Mouse (Mus musculus) heart, embryonic 11.5 days (tissue): ENCODE data around the gene Gm17949. TPM values are rescaled to one million over a fixed set of nuclear protein-coding genes. Genes with fewer than 3 reads are reported as not detected.

Source experiments
- ATAC-seq: fragments of 200-750 bp; cut with Nextera tagmentation; replicated peaks from 2 replicates; pipeline ENCODE4 v1.8.0; 2017; ENCODE audit warnings: moderate library complexity; ENCODE audit not compliant: insufficient number of reproducible peaks, low FRiP score, low TSS enrichment
- H3K27ac ChIP-seq: fragments of 300-500 bp; sonication (generic); 2 replicates; pipeline ENCODE4 v1.5.1; 2014; ENCODE audit warnings: mild to moderate bottlenecking, low read depth, low read length
- H3K27me3 ChIP-seq: fragments of 300-500 bp; sonication (generic); 2 replicates; pipeline ENCODE4 v1.6.1; 2014; ENCODE audit warnings: mild to moderate bottlenecking, low read length, mixed read lengths; ENCODE audit not compliant: control insufficient read depth, insufficient read depth
- H3K36me3 ChIP-seq: fragments of 300-500 bp; sonication (generic); 2 replicates; pipeline ENCODE4 v1.6.1; 2014; ENCODE audit warnings: mild to moderate bottlenecking, low read length, moderate library complexity, mixed read lengths; ENCODE audit not compliant: control insufficient read depth, insufficient read depth
- H3K4me1 ChIP-seq: fragments of 300-500 bp; sonication (generic); 2 replicates; pipeline ENCODE4 v1.6.1; 2014; ENCODE audit warnings: low read length; ENCODE audit not compliant: control insufficient read depth, insufficient read depth
- H3K4me2 ChIP-seq: fragments of 300-500 bp; sonication (generic); 2 replicates; pipeline ENCODE4 v1.6.1; 2014; ENCODE audit warnings: mild to moderate bottlenecking, moderate library complexity
- H3K4me3 ChIP-seq: fragments of 300-500 bp; sonication (generic); 2 replicates; pipeline ENCODE4 v1.5.1; 2014; ENCODE audit warnings: low read depth, low read length
- H3K9ac ChIP-seq: fragments of 300-500 bp; sonication (generic); 2 replicates; pipeline ENCODE4 v1.6.1; 2014; ENCODE audit warnings: mild to moderate bottlenecking, low read depth, low read length, moderate library complexity
- H3K9me3 ChIP-seq: fragments of 300-500 bp; sonication (generic); replicated peaks from 2 replicates; pipeline ENCODE4 v1.6.1; 2016; ENCODE audit warnings: low read length; ENCODE audit not compliant: control insufficient read depth
- WGBS: fragments of 180-500 bp; shearing (Covaris S2); extraction: QIAGEN DNeasy Blood & Tissue Kit; methylation state at CpG from one replicate; pipeline ENCODE4 v1.1.7; 2014; ENCODE audit not compliant: insufficient replicate concordance; 5-methylcytosine and 5-hydroxymethylcytosine counted together
- polyA plus RNA-seq: library from polyadenylated mRNA; unstranded; fragments of >200 nt; fragmentation: Nextera tagmentation; extraction: Ambion mirVana; gene quantifications from 2 replicates; pipeline ENCODE4 v1.2.1, GENCODE M21; 2014

Gene Gm17949
- polyA plus RNA-seq, 1 experiment from 2014 or later: 0.17 TPM

GRCm38 (mm10) chr17:56988441-56988840, 22.8 kb upstream of the Gm17949 start:
- 85% methylated on average over 7 of the region's 7 CpGs for WGBS
- no peak overlapping the region for H3K4me2 ChIP-seq

DNA sequence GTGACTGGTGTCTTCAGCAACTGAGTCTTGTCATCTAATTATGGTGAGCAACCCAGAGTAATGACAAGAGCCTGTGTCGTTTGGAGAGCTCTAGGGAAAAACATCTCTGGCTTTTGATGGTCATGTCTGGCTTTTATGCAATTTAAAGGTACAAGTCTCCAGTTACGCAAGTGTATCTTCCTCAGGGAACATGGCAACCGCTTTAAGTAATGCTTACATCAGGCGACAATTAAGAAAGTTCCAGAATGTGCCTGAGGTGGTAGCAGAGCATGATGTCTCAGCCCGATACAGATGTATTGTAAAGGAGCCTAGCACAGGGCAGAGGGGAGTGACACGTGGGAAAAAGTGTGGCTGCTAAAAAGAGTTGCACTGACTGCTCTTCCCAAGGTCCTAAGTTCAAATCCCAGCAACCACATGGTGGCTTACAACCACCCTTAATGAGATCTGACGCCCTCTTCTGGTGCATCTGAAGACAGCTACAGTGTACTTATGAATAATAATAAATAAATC, 22.3 kb upstream of the Gm17949 start:
- no peak for ATAC-seq
- Histone ChIP-seq H3K27ac (no peak overlapping the region), H3K4me3 (peak overlapping the region; percentile 85; the same call in 1 of the 2 replicates)

More at GRCm38 (mm10) chr17:56988441-56988840, 22.8 kb upstream of the Gm17949 start:
- Histone ChIP-seq H3K4me3 (no peak overlapping the region), H3K4me1 (peaks cover 4% of the 10 kb centered on the region), H3K27me3 (no peaks in the 10 kb centered on the region), H3K9me3 (no peaks in the 10 kb centered on the region), H3K36me3 (peaks cover 10% of the 10 kb centered on the region), H3K9ac (no peak overlapping the region), H3K27ac (no peak overlapping the region)
- ATAC-seq: no peak

DNA sequence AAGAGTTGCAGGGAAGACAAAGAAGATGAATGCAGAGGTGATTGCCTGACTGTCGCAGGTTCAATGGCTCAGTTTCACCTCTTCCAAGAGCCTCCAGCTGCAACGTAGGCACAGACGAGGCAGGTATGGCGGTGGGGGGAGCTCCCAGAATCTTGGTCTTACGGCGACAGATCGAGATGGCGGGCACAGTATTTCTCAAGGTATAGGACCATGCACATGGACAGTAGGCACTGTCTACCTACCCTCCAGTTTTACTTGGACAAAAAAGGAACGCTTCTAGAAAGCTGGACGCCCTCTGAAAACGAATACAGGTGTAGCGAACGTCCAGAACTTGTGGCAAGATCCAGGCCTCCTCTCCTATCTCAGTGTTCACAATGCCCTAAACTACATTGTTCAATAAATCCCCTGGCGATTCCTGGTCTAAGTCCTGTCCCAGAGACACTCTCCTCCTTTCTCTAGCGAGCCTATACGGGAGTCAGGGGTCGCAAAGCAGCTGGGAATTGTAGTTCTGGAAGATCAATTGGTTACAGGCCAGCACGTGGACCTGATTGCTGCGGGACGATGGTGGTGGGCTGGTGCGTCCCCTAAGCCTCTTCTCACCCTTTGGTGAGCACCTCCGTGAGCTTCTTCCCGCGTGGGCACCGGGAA, 21.7 kb upstream of the Gm17949 start:
- peaks cover 18% of the 10 kb centered on the region for H3K36me3 ChIP-seq
- 5% methylated on average over 25 of the region's 25 CpGs for WGBS
- H3K27ac ChIP-seq: peak overlapping the region; percentile 46; the same call in 1 of the 2 replicates
- peak overlapping the region; percentile 91 for H3K4me2 ChIP-seq
- H3K4me1 ChIP-seq: peaks cover 4% of the 10 kb centered on the region
- H3K27me3 ChIP-seq: no peaks in the 10 kb centered on the region
- H3K4me3 ChIP-seq: peak overlapping the region; percentile 85
- ATAC-seq: peak; percentile 85
- H3K9ac ChIP-seq: peak overlapping the region; percentile 94
- no peaks in the 10 kb centered on the region for H3K9me3 ChIP-seq

More for the DNA sequence above, 22.3 kb upstream of the Gm17949 start:
- peak overlapping the region; percentile 94; the same call in 1 of the 2 replicates for H3K9ac ChIP-seq
- peaks cover 15% of the 10 kb centered on the region for H3K36me3 ChIP-seq
- H3K27me3 ChIP-seq: no peaks in the 10 kb centered on the region
- H3K4me2 ChIP-seq: peak overlapping the region; percentile 91
- 68% methylated on average over 7 of the region's 7 CpGs for WGBS
- H3K9me3 ChIP-seq: no peaks in the 10 kb centered on the region
- H3K4me1 ChIP-seq: peaks cover 4% of the 10 kb centered on the region

- peak; percentile 89 for ATAC-seq
- Histone ChIP-seq H3K9ac (peak within 1 kb of the TSS; percentile 94), H3K27ac (peak within 1 kb of the TSS; percentile 46; the same call in 1 of the 2 replicates), H3K4me1 (peaks cover 4% of the 10 kb centered on the region), H3K4me2 (peak within 1 kb of the TSS; percentile 91), H3K9me3 (no peaks in the 10 kb centered on the region), H3K27me3 (no peaks in the 10 kb centered on the region), H3K36me3 (peaks cover 18% of the 10 kb centered on the region), H3K4me3 (peak within 1 kb of the TSS; percentile 85)
- WGBS: under 1% methylated on average over 52 of the region's 52 CpGs
Measured at GRCm38 (mm10) chr17:56990115-56990746, 21.0 kb upstream of the Gm17949 start, which contains the start of gene Clpp. TSS of gene Clpp (plus strand) at chr17:56990305.

DNA sequence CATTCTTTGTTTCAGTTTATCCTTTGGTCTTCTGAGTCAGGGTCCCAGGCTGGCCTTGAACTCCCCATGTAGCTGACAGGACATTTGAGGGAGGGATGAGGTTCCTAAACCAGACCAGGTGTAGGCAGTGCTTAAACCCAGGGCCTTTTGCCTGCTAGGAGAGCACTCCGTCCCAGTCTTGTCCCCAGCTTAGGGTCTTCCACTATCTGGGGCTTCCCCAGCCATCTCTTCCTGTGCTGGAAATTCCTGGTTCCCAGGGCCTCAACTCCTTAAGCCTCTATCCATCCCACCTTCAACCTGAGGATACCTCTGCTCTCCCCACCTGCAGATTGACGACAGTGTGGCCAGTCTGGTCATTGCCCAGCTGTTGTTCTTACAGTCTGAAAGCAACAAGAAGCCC, 20.3 kb upstream of the Gm17949 start:
- Histone ChIP-seq H3K9ac (peak overlapping the region; percentile 94), H3K27ac (no peak overlapping the region), H3K9me3 (no peaks in the 10 kb centered on the region), H3K4me3 (peak overlapping the region; percentile 85), H3K36me3 (peaks cover 20% of the 10 kb centered on the region), H3K27me3 (no peaks in the 10 kb centered on the region), H3K4me1 (peaks cover 4% of the 10 kb centered on the region), H3K4me2 (peak overlapping the region; percentile 91)
- ATAC-seq: no peak
- 64% methylated on average over 2 of the region's 2 CpGs for WGBS

- 86% methylated on average over 8 of the region's 8 CpGs for WGBS
- Histone ChIP-seq H3K9me3 (no peaks in the 10 kb centered on the region), H3K36me3 (peaks cover 25% of the 10 kb centered on the region), H3K4me3 (no peak overlapping the region), H3K4me2 (no peak overlapping the region), H3K27me3 (no peaks in the 10 kb centered on the region), H3K4me1 (peaks cover 12% of the 10 kb centered on the region), H3K27ac (no peak overlapping the region), H3K9ac (no peak overlapping the region)
- no peak for ATAC-seq
Measured at GRCm38 (mm10) chr17:56995046-56995445, 16.2 kb upstream of the Gm17949 start.

DNA sequence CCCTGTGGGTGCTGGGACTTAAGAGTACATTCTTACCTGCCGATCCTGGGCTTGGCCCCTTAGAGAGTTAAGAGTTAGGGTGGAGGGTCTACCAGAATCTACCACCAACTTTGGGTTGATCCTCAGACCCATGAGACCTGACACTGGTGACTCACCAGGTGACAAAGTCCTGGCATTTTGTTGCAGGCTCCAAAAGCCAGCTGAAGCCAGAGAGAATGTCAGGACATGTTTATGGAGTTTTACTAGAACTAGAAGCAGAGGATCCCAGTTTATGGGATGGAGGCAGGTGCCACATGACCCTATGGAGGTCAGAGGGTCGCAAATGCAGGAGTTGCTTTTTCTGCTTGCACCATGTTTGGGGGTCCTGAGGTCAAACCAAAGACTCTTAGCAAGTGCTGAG, 14.8 kb upstream of the Gm17949 start:
- H3K27ac ChIP-seq: no peak overlapping the region
- H3K9me3 ChIP-seq: no peaks in the 10 kb centered on the region
- H3K4me2 ChIP-seq: no peak overlapping the region; the same call in 1 of the 2 replicates
- H3K4me1 ChIP-seq: peaks cover 18% of the 10 kb centered on the region
- 72% methylated on average over 2 of the region's 2 CpGs for WGBS
- H3K9ac ChIP-seq: no peak overlapping the region
- H3K36me3 ChIP-seq: peaks cover 25% of the 10 kb centered on the region
- no peak overlapping the region for H3K4me3 ChIP-seq
- no peak for ATAC-seq
- H3K27me3 ChIP-seq: no peaks in the 10 kb centered on the region

DNA sequence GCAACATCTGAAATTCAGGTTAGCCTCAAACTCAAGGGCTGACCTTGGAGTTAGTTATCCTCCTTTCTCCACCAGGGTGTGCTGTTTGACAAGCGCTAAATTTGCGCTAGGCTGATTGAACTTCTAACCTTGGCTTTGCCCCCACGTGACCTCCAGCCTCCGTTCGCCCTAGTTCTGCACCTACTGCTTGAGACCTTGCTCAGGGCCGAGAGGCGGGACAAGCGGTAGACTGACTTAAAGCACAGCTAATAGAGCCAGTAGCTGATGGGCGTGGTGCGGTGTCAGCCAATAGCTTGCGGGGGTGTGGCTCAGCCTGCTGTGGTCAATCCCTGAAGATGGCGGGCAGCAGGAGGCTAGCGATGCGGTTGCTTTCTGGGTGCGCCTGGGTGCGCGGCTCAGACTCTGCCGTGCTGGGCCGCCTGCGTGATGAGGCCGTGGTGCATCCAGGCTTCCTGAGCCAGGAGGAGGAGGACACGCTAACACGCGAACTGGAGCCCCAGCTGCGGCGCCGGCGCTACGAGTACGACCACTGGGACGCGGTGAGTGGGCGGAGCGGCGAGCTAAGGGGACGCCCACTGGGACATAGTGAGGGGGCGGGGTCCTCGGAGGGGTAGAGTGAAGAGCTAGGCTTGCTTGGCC, 14.1 kb upstream of the Gm17949 start, which contains the start of gene Alkbh7:
TSS of gene Alkbh7 (plus strand) at position 311 of the 639 bp plus-strand sequence.
- ATAC-seq: peak; percentile 99
- Histone ChIP-seq H3K27ac (no peak within 1 kb of the TSS; the same call in 1 of the 2 replicates), H3K36me3 (peaks cover 25% of the 10 kb centered on the region)

More for the DNA sequence above, 14.1 kb upstream of the Gm17949 start, which contains the start of gene Alkbh7:
- 0% methylated on average over 38 of the region's 38 CpGs for WGBS
- Histone ChIP-seq H3K4me3 (peak within 1 kb of the TSS; percentile 76), H3K9me3 (no peaks in the 10 kb centered on the region), H3K4me1 (peaks cover 23% of the 10 kb centered on the region), H3K9ac (peak within 1 kb of the TSS; percentile 72; the same call in 1 of the 2 replicates), H3K27me3 (no peaks in the 10 kb centered on the region), H3K4me2 (peak within 1 kb of the TSS; percentile 76)
